In genomic region chr8:126932249-126932648, GRCm38 (mm10) we compare ENCODE assay signal across 16 mouse cellular contexts. TPM values are rescaled to one million over a fixed set of nuclear protein-coding genes. Genes with fewer than 3 reads are reported as not detected.
DNase-seq lines count a peak whose midpoint lies in the region; ATAC-seq and TF ChIP-seq lines count a peak whose summit lies in the region.
"Had no signal": no experiment of that assay in that cellular context is flagged by ENCODE, and none has a peak within 500 bp of the region (broad histone marks: within the 10 kb centered on the region; RNA-seq: fewer than 3 reads in every experiment).

No protein-coding gene starts in this region.

- peak; percentile 39 for DNase-seq in adipocyte (ENCODE audit: low spot score)
- DNase-seq in liver, embryonic 13.5 days = no peak
- DNase-seq in adrenal gland, postnatal 4 days (ENCODE audit: low spot score in 2 of 2) = no peak
- DNase-seq in cerebellum, postnatal 4 days (ENCODE audit: low spot score in 2 of 2) = no peak
- DNase-seq in ovary, postnatal 14 days (ENCODE audit: low spot score) = no peak
- DNase-seq: cerebellum, adult 2 months; kidney, adult 8-10 months; kidney, postnatal 36 days had no signal

- TF ChIP-seq CTCF in intestine, postnatal 0 days (IDR thresholded peaks at IDR 0.05; ENCODE audit: low read depth) = no peak
- no peak for TF ChIP-seq CTCF in ES-Bruce4 (IDR thresholded peaks at IDR 0.05; ENCODE audit: low read depth, low read length)

- TF ChIP-seq POLR2A in ES-Bruce4 (IDR thresholded peaks at IDR 0.05; ENCODE audit: insufficient read depth, low read length) = no peak

- H3K9ac ChIP-seq in intestine, postnatal 0 days (ENCODE audit: low read depth, low read length) = no peak overlapping the region
- H3K9ac ChIP-seq in intestine, embryonic 15.5 days = no peak overlapping the region
- no peak overlapping the region; the same call in 1 of the 2 replicates for H3K9ac ChIP-seq in ES-Bruce4 (ENCODE audit: low read depth, poor library complexity, severe bottlenecking)
- no peak overlapping the region for H3K9ac ChIP-seq in liver, embryonic 13.5 days
- H3K9ac ChIP-seq: embryonic facial prominence, embryonic 13.5 days; limb, embryonic 13.5 days had no signal

- no peak overlapping the region for H3K4me3 ChIP-seq in intestine, postnatal 0 days (ENCODE audit: low read depth, low read length)
- no peak overlapping the region for H3K4me3 ChIP-seq in intestine, embryonic 15.5 days (replicated peaks)
- no peak overlapping the region for H3K4me3 ChIP-seq in ES-Bruce4 (ENCODE audit: low read depth, low read length)
- H3K4me3 ChIP-seq in liver, embryonic 13.5 days (replicated peaks) = no peak overlapping the region
- H3K4me3 ChIP-seq: embryonic facial prominence, embryonic 13.5 days; limb, embryonic 13.5 days had no signal

- no peaks in the 10 kb centered on the region for H3K9me3 ChIP-seq in intestine, postnatal 0 days (ENCODE audit: control insufficient read depth)
- H3K9me3 ChIP-seq in intestine, embryonic 15.5 days = no peaks in the 10 kb centered on the region
- no peaks in the 10 kb centered on the region for H3K9me3 ChIP-seq in ES-Bruce4 (replicated peaks; ENCODE audit: control insufficient read depth, insufficient read depth, low read length, poor library complexity, severe bottlenecking)
- H3K9me3 ChIP-seq in liver, embryonic 13.5 days (replicated peaks) = no peaks in the 10 kb centered on the region
- H3K9me3 ChIP-seq: embryonic facial prominence, embryonic 13.5 days; limb, embryonic 13.5 days; megakaryocyte, embryonic 14.5 days had no signal

- H3K4me1 ChIP-seq in intestine, postnatal 0 days (replicated peaks; ENCODE audit: control insufficient read depth, insufficient read depth, low read length) = no peaks in the 10 kb centered on the region
- H3K4me1 ChIP-seq in intestine, embryonic 15.5 days (replicated peaks) = 0 out of 2 replicates have a peak, but pooled peaks cover 2% of the 10 kb centered on the region
- H3K4me1 ChIP-seq in ES-Bruce4 (ENCODE audit: control insufficient read depth, insufficient read depth, low read length) = peaks cover 6% of the 10 kb centered on the region
- H3K4me1 ChIP-seq in liver, embryonic 13.5 days (replicated peaks) = peaks cover 55% of the 10 kb centered on the region
- H3K4me1 ChIP-seq: embryonic facial prominence, embryonic 13.5 days; limb, embryonic 13.5 days had no signal

- peak overlapping the region; percentile 23; the same call in 1 of the 2 replicates for H3K27ac ChIP-seq in intestine, postnatal 0 days (ENCODE audit: low read depth, low read length)
- no peak overlapping the region for H3K27ac ChIP-seq in intestine, embryonic 15.5 days
- peak overlapping the region; percentile 74 for H3K27ac ChIP-seq in ES-Bruce4 (ENCODE audit: insufficient read depth, low read length)
- H3K27ac ChIP-seq in liver, embryonic 13.5 days = peak overlapping the region; percentile 58
- H3K27ac ChIP-seq: embryonic facial prominence, embryonic 13.5 days; hindbrain, postnatal 0 days; limb, embryonic 13.5 days had no signal

- no peaks in the 10 kb centered on the region for H3K27me3 ChIP-seq in intestine, postnatal 0 days (replicated peaks; ENCODE audit: control insufficient read depth, insufficient read depth, low read length)
- no peaks in the 10 kb centered on the region for H3K27me3 ChIP-seq in intestine, embryonic 15.5 days (replicated peaks)
- H3K27me3 ChIP-seq in ES-Bruce4 (ENCODE audit: control insufficient read depth, insufficient read depth, low read length, poor library complexity, severe bottlenecking) = no peaks in the 10 kb centered on the region
- no peaks in the 10 kb centered on the region for H3K27me3 ChIP-seq in liver, embryonic 13.5 days
- H3K27me3 ChIP-seq: embryonic facial prominence, embryonic 13.5 days; limb, embryonic 13.5 days; megakaryocyte, embryonic 14.5 days had no signal

- no peak for ATAC-seq in intestine, postnatal 0 days
- ATAC-seq in intestine, embryonic 15.5 days = no peak
- ATAC-seq in liver, embryonic 13.5 days (ENCODE audit: low read depth) = no peak
- ATAC-seq: hindbrain, postnatal 0 days; midbrain, embryonic 16.5 days had no signal

- H3K4me2 ChIP-seq in intestine, postnatal 0 days (replicated peaks; ENCODE audit: low read depth) = no peak overlapping the region
- H3K4me2 ChIP-seq in intestine, embryonic 15.5 days (replicated peaks) = no peak overlapping the region
- H3K4me2 ChIP-seq in liver, embryonic 13.5 days = no peak overlapping the region
- H3K4me2 ChIP-seq: embryonic facial prominence, embryonic 13.5 days; limb, embryonic 13.5 days had no signal

- peaks cover 65% of the 10 kb centered on the region for H3K36me3 ChIP-seq in intestine, postnatal 0 days (ENCODE audit: control insufficient read depth, insufficient read depth)
- peaks cover 34% of the 10 kb centered on the region for H3K36me3 ChIP-seq in intestine, embryonic 15.5 days
- peaks cover 87% of the 10 kb centered on the region for H3K36me3 ChIP-seq in ES-Bruce4 (ENCODE audit: control insufficient read depth, insufficient read depth, low read length, poor library complexity, severe bottlenecking)
- H3K36me3 ChIP-seq in liver, embryonic 13.5 days = peaks cover 77% of the 10 kb centered on the region

- no peak for TF ChIP-seq EP300 in ES-Bruce4 (IDR thresholded peaks at IDR 0.05; ENCODE audit: insufficient read depth, low read depth, low read length)

- WGBS in intestine, postnatal 0 days = 86% methylated on average over 1 of the region's 1 CpGs
- 86% methylated on average over 1 of the region's 1 CpGs for WGBS in intestine, embryonic 15.5 days
- WGBS in liver, embryonic 13.5 days (ENCODE audit: insufficient replicate concordance) = 86% methylated on average over 1 of the region's 1 CpGs

RNA-seq across cellular contexts. Expression of gene Tomm20, which starts 13.4 kb away (rescaled TPM):
- 278 and 296 TPM in 2 replicates for polyA plus RNA-seq in intestine, postnatal 0 days (2015; fragmentation: Nextera tagmentation; extraction: Ambion mirVana)
- polyA plus RNA-seq in intestine, embryonic 15.5 days (2015; fragmentation: Nextera tagmentation; extraction: Ambion mirVana) = 295 and 300 TPM in 2 replicates
- polyA plus RNA-seq in ES-Bruce4 (2011; ENCODE audit: insufficient read depth, insufficient read length, low read depth, missing spikeins) = 642 and 659 TPM in 2 replicates
- 202 and 204 TPM in 2 replicates for polyA plus RNA-seq in liver, embryonic 13.5 days (2015; fragmentation: Nextera tagmentation; extraction: Ambion mirVana)
- total RNA-seq in adrenal gland, postnatal 4 days (2021) = 100 to 1,000 TPM; 199 to 214 TPM

RNA-seq across cellular contexts. Expression of gene Rbm34, which starts 38.6 kb away (rescaled TPM):
- 25.3 and 29.1 TPM in 2 replicates for polyA plus RNA-seq in intestine, postnatal 0 days (2015; fragmentation: Nextera tagmentation; extraction: Ambion mirVana)
- 24.8 and 30.0 TPM in 2 replicates for polyA plus RNA-seq in intestine, embryonic 15.5 days (2015; fragmentation: Nextera tagmentation; extraction: Ambion mirVana)
- polyA plus RNA-seq in ES-Bruce4 (2011; ENCODE audit: insufficient read depth, insufficient read length, low read depth, missing spikeins) = 55.0 and 58.7 TPM in 2 replicates
- 16.5 and 19.2 TPM in 2 replicates for polyA plus RNA-seq in liver, embryonic 13.5 days (2015; fragmentation: Nextera tagmentation; extraction: Ambion mirVana)
- total RNA-seq in adrenal gland, postnatal 4 days (2021) = 10 to 100 TPM; 16.6 to 19.2 TPM
